Mouse (Mus musculus) erythroblast, embryonic 14.5 days (primary cell): ENCODE results near the gene Lta.

Experiments
- GATA1 ChIP-seq: IDR thresholded peaks from 2 replicates; pipeline ENCODE4 v1.6.1; 2012; ENCODE audit warnings: low read length, inconsistent platforms, mixed read lengths
- TAL1 ChIP-seq: IDR thresholded peaks from 3 replicates; pipeline ENCODE4 v1.6.1; 2012; ENCODE audit warnings: low read length, inconsistent platforms, mixed read lengths

- TF ChIP-seq TAL1 (no peak), GATA1 (no peak)
These were observed 39.8 kb upstream of the Lta start for GRCm38 (mm10) chr17:35244999-35245398.
